Mouse (Mus musculus) bone marrow macrophage, adult 2 months (primary cell): ENCODE data around the gene Vars.

Experiments used
- CTCF ChIP-seq: IDR thresholded peaks from 2 replicates; pipeline ENCODE4 v1.5.1; 2012; ENCODE audit warnings: low read depth, mild to moderate bottlenecking, low read length, moderate library complexity
- POLR2A ChIP-seq: IDR thresholded peaks from 2 replicates; pipeline ENCODE4 v1.6.1; 2012; ENCODE audit warnings: mild to moderate bottlenecking, low read depth, low read length, borderline replicate concordance

- TF ChIP-seq POLR2A: no peak; the same call in 1 of the 2 replicates
- TF ChIP-seq CTCF: no peak
Measured at GRCm38 (mm10) chr17:34981690-34982180, 19.1 kb upstream of the Vars start, which contains the start of gene Lsm2.
